Mouse (Mus musculus) kidney, embryonic 15.5 days (tissue): ENCODE data around the gene Spatc1l. TPM values are rescaled to one million over a fixed set of nuclear protein-coding genes. Genes with fewer than 3 reads are reported as not detected.

Experiments
- ATAC-seq: fragments of 200-750 bp; cut with Nextera tagmentation; replicated peaks from 2 replicates; pipeline ENCODE4 v1.8.0; 2017; ENCODE audit warnings: moderate TSS enrichment; ENCODE audit not compliant: low FRiP score
- H3K27ac ChIP-seq: fragments of 300-500 bp; sonication (generic); 2 replicates; pipeline ENCODE4 v1.5.1; 2015; ENCODE audit warnings: mild to moderate bottlenecking, inconsistent platforms
- H3K27me3 ChIP-seq: fragments of 300-500 bp; sonication (generic); 2 replicates; pipeline ENCODE4 v1.6.1; 2015; ENCODE audit warnings: inconsistent platforms
- H3K36me3 ChIP-seq: fragments of 300-500 bp; sonication (generic); 2 replicates; pipeline ENCODE4 v1.6.1; 2015; ENCODE audit warnings: inconsistent platforms
- H3K4me1 ChIP-seq: fragments of 300-500 bp; sonication (generic); 2 replicates; pipeline ENCODE4 v1.6.1; 2015; ENCODE audit warnings: inconsistent platforms
- H3K4me2 ChIP-seq: fragments of 300-500 bp; sonication (generic); 2 replicates; pipeline ENCODE4 v1.6.1; 2015; ENCODE audit warnings: moderate library complexity, mild to moderate bottlenecking, inconsistent platforms
- H3K4me3 ChIP-seq: fragments of 300-500 bp; sonication (generic); replicated peaks from 2 replicates; pipeline ENCODE4 v1.5.1; 2015; ENCODE audit warnings: mild to moderate bottlenecking, inconsistent platforms
- H3K9ac ChIP-seq: fragments of 300-500 bp; sonication (generic); 2 replicates; pipeline ENCODE4 v1.6.1; 2015; ENCODE audit warnings: mild to moderate bottlenecking, inconsistent platforms
- H3K9me3 ChIP-seq: fragments of 300-500 bp; sonication (generic); replicated peaks from 2 replicates; pipeline ENCODE4 v1.6.1; 2016; ENCODE audit warnings: inconsistent platforms
- WGBS: fragments of 180-500 bp; shearing (Covaris S2); methylation state at CpG from one replicate; pipeline ENCODE4 v1.1.7; 2015; ENCODE audit warnings: mixed read lengths; 5-methylcytosine and 5-hydroxymethylcytosine counted together
- polyA plus RNA-seq: library from polyadenylated mRNA; unstranded; fragments of >200 nt; fragmentation: Nextera tagmentation; extraction: Ambion mirVana; gene quantifications from 2 replicates; pipeline ENCODE4 v1.2.1, GENCODE M21; 2015

The Spatc1l gene
- polyA plus RNA-seq, 1 experiment from 2014 or later = not detected

GRCm38 (mm10) chr10:76612473-76612872, 50.4 kb downstream of the Spatc1l start:
- Histone ChIP-seq H3K4me2 (no peak overlapping the region), H3K4me1 (no peaks in the 10 kb centered on the region), H3K36me3 (peaks cover 39% of the 10 kb centered on the region; the same call in 1 of the 2 replicates), H3K27me3 (no peaks in the 10 kb centered on the region), H3K27ac (no peak overlapping the region), H3K9ac (no peak overlapping the region), H3K9me3 (no peaks in the 10 kb centered on the region), H3K4me3 (no peak overlapping the region)
- WGBS = 88% methylated on average over 7 of the region's 7 CpGs
- no peak for ATAC-seq

Other genes starting within 250 kb of the Spatc1l start
- gene Dip2a, start 217.0 kb upstream of the Spatc1l start, polyA plus RNA-seq = 9.7 and 11.3 TPM in 2 replicates
- gene AC141477.1, start 121.8 kb upstream of the Spatc1l start, polyA plus RNA-seq = not detected in 2 replicates
- gene Pcnt, start 119.5 kb upstream of the Spatc1l start, polyA plus RNA-seq = 13.4 and 16.9 TPM in 2 replicates
- gene 2610028H24Rik, start 113.2 kb upstream of the Spatc1l start, polyA plus RNA-seq = not detected in 2 replicates
- 50.9 and 52.1 TPM in 2 replicates for gene Mcm3ap, start 93.3 kb upstream of the Spatc1l start, polyA plus RNA-seq
- 7.5 and 7.8 TPM in 2 replicates for gene Ybey, start 93.2 kb upstream of the Spatc1l start, polyA plus RNA-seq
- gene Lss, start 30.7 kb upstream of the Spatc1l start, polyA plus RNA-seq = 19.0 and 27.4 TPM in 2 replicates
- 0.66 and 0.97 TPM in 2 replicates for gene Ftcd, start 13.4 kb downstream of the Spatc1l start, polyA plus RNA-seq
- 61.9 and 88.8 TPM in 2 replicates for gene Col6a2, start 61.4 kb downstream of the Spatc1l start, polyA plus RNA-seq
- 75.3 and 112 TPM in 2 replicates for gene Col6a1, start 163.9 kb downstream of the Spatc1l start, polyA plus RNA-seq